Mouse (Mus musculus): ENCODE data around the gene Tcf20.

The Tcf20 gene

DNA sequence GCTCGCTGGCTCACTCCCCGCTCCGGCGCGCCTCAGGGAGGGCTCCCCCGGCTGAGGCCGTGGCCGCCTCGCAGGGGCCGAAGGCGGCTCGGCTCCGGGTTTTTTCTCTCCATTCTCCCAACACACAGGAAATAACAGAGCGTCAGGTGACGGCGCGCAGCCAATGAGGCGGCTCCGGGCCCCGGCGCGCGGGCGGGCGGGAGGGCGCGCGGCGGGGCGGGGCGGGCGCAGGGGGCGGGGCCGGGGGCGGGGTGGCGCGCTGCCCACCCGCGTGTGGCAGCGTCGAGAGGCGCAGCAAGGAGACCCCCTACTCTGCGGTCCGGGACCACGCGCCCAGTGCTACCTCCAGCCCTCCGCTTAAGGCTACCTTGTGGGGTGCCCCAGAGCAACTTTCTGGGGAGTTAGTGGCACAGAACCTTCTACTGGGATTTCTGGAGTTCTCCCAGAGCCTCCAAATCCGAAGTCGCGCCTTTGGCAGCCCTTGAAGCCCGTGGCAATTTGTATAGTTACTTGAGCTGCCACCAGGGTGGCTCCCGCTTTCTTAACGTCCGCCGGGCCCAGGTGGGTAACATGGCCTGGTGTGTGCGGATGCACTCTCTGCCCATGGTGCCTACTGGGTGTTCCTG is 87.9 kb downstream of the Tcf20 start:
- Histone ChIP-seq H3K9me3 (ENCODE audit: low read length) (no peaks in the 10 kb centered on the region), H3K4me3 (replicated peaks; ENCODE audit: low read length) (peak overlapping the region; percentile 97), H3K27me3 (ENCODE audit: insufficient read depth, low read length) (no peaks in the 10 kb centered on the region), H3K36me3 (ENCODE audit: insufficient read depth, low read length) (peaks cover 23% of the 10 kb centered on the region), H3K4me1 (replicated peaks; ENCODE audit: low read depth, low read length) (peaks cover 86% of the 10 kb centered on the region)
- TF ChIP-seq CTCF (conservative IDR thresholded peaks at IDR 0.05; ENCODE audit: low read length) (no peak), NANOG (IDR thresholded peaks at IDR 0.05; ENCODE audit: borderline replicate concordance, low read length) (no peak), POU5F1 (IDR thresholded peaks at IDR 0.05; ENCODE audit: borderline replicate concordance, low read length) (no peak)

DNA sequence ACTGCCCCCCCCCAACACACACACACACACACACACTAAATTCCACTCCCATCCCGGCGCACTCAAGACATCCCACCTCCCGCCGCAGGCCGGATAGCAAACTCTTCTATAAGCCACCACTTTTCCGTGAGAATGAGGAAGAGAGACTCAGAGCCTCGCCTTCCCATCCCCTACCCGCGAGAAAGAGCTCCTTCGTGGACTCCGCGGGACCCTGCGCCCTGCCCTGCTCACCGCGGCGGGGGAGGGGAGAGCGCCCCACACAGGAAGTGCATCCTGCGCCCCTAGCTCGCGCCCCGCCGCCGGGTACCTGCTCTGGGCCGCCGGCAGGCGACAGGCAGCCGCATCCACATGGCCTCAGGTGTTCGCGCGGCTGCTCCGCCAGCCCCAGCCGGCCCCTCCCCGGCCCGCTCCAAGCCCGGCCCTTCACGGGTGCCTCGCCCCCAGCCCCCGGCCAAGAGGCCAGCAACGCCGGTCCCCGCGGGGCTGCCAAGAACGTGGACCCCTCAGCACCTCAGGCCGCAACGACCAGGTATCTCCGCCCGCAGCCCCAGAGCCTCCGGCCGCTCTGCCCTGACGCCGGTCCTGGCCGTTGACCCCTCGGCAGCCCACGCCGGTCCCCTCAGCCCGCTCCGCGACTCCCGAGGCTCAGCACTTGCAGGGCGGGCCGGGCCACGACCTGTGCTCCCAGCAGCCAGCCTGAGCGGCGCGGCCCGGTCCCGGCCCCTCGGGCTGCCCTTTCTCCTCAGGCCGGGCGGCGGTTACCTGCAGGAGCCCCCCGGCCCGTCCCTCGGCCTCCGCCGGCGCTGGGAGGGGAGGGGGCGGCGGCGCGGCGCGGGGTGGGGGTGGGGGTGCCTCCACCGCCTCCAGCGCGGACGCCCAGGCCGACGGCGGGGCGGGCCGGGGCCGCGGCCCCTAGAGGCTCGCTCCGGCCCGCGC is 88.7 kb downstream of the Tcf20 start:
- no peaks in the 10 kb centered on the region for H3K9me3 ChIP-seq (ENCODE audit: low read length)
- TF ChIP-seq CTCF (conservative IDR thresholded peaks at IDR 0.05; ENCODE audit: low read length), result no peak
- no peak for TF ChIP-seq POU5F1 (IDR thresholded peaks at IDR 0.05; ENCODE audit: borderline replicate concordance, low read length)
- TF ChIP-seq NANOG (IDR thresholded peaks at IDR 0.05; ENCODE audit: borderline replicate concordance, low read length), result no peak
- peaks cover 83% of the 10 kb centered on the region for H3K4me1 ChIP-seq (replicated peaks; ENCODE audit: low read depth, low read length)
- peak overlapping the region; percentile 97 for H3K4me3 ChIP-seq (replicated peaks; ENCODE audit: low read length)
- H3K27me3 ChIP-seq (ENCODE audit: insufficient read depth, low read length), result no peaks in the 10 kb centered on the region
- H3K36me3 ChIP-seq (ENCODE audit: insufficient read depth, low read length), result peaks cover 23% of the 10 kb centered on the region

- Histone ChIP-seq H3K4me1 (replicated peaks; ENCODE audit: low read depth, low read length) (peaks cover 79% of the 10 kb centered on the region), H3K4me3 (replicated peaks; ENCODE audit: low read length) (peak overlapping the region; percentile 97), H3K27me3 (ENCODE audit: insufficient read depth, low read length) (no peaks in the 10 kb centered on the region), H3K9me3 (ENCODE audit: low read length) (no peaks in the 10 kb centered on the region), H3K36me3 (ENCODE audit: insufficient read depth, low read length) (peaks cover 17% of the 10 kb centered on the region)
- TF ChIP-seq NANOG (IDR thresholded peaks at IDR 0.05; ENCODE audit: borderline replicate concordance, low read length) (no peak), POU5F1 (IDR thresholded peaks at IDR 0.05; ENCODE audit: borderline replicate concordance, low read length) (no peak), CTCF (conservative IDR thresholded peaks at IDR 0.05; ENCODE audit: low read length) (no peak)
Observed at GRCm38 (mm10) chr15:82898141-82898739, 89.4 kb downstream of the Tcf20 start.

DNA sequence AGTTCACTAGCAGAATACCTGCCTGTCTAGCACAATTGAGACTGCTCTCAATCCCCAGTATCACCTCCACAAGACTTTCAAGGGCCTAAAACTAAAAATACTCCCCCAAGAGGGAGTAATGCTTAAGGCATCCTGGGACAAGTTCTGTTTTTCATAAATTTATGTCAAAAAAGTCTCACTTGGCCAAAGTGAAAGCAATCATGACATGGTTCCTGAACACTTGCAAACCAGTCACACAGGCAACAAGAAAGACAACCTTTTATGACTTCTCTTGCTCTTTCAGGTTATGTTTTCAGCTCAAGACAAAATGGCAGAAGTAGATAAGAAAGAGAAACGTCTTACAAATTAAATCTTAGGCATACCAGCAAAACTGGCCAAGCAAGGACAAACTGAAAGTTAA is 91.3 kb downstream of the Tcf20 start:
- peaks cover 17% of the 10 kb centered on the region for H3K36me3 ChIP-seq (ENCODE audit: insufficient read depth, low read length)
- no peaks in the 10 kb centered on the region for H3K9me3 ChIP-seq (ENCODE audit: low read length)

GRCm38 (mm10) chr15:82890470-82890869 is 97.2 kb downstream of the Tcf20 start:
- TF ChIP-seq POU5F1 (IDR thresholded peaks at IDR 0.05; ENCODE audit: borderline replicate concordance, low read length) (no peak), NANOG (IDR thresholded peaks at IDR 0.05; ENCODE audit: borderline replicate concordance, low read length) (no peak), CTCF (conservative IDR thresholded peaks at IDR 0.05; ENCODE audit: low read length) (no peak)

More for the DNA sequence above, 91.3 kb downstream of the Tcf20 start:
- TF ChIP-seq CTCF (conservative IDR thresholded peaks at IDR 0.05; ENCODE audit: low read length), result no peak
- no peak for TF ChIP-seq NANOG (IDR thresholded peaks at IDR 0.05; ENCODE audit: borderline replicate concordance, low read length)
- no peak for TF ChIP-seq POU5F1 (IDR thresholded peaks at IDR 0.05; ENCODE audit: borderline replicate concordance, low read length)
- peaks cover 68% of the 10 kb centered on the region for H3K4me1 ChIP-seq (replicated peaks; ENCODE audit: low read depth, low read length)
- no peaks in the 10 kb centered on the region for H3K27me3 ChIP-seq (ENCODE audit: insufficient read depth, low read length)
- H3K4me3 ChIP-seq (replicated peaks; ENCODE audit: low read length), result no peak overlapping the region

GRCm38 (mm10) chr15:82889426-82889825 is 98.2 kb downstream of the Tcf20 start:
- Histone ChIP-seq H3K36me3 (ENCODE audit: insufficient read depth, low read length) (peaks cover 16% of the 10 kb centered on the region), H3K9me3 (ENCODE audit: low read length) (no peaks in the 10 kb centered on the region), H3K4me3 (replicated peaks; ENCODE audit: low read length) (no peak overlapping the region), H3K27me3 (ENCODE audit: insufficient read depth, low read length) (no peaks in the 10 kb centered on the region), H3K4me1 (replicated peaks; ENCODE audit: low read depth, low read length) (peaks cover 41% of the 10 kb centered on the region)
- TF ChIP-seq POU5F1 (IDR thresholded peaks at IDR 0.05; ENCODE audit: borderline replicate concordance, low read length), result no peak
- TF ChIP-seq CTCF (conservative IDR thresholded peaks at IDR 0.05; ENCODE audit: low read length), result no peak
- no peak for TF ChIP-seq NANOG (IDR thresholded peaks at IDR 0.05; ENCODE audit: borderline replicate concordance, low read length)

More at GRCm38 (mm10) chr15:82890470-82890869, 97.2 kb downstream of the Tcf20 start:
- Histone ChIP-seq H3K9me3 (ENCODE audit: low read length) (no peaks in the 10 kb centered on the region), H3K36me3 (ENCODE audit: insufficient read depth, low read length) (peaks cover 15% of the 10 kb centered on the region), H3K4me3 (replicated peaks; ENCODE audit: low read length) (no peak overlapping the region), H3K4me1 (replicated peaks; ENCODE audit: low read depth, low read length) (peaks cover 49% of the 10 kb centered on the region), H3K27me3 (ENCODE audit: insufficient read depth, low read length) (no peaks in the 10 kb centered on the region)

DNA sequence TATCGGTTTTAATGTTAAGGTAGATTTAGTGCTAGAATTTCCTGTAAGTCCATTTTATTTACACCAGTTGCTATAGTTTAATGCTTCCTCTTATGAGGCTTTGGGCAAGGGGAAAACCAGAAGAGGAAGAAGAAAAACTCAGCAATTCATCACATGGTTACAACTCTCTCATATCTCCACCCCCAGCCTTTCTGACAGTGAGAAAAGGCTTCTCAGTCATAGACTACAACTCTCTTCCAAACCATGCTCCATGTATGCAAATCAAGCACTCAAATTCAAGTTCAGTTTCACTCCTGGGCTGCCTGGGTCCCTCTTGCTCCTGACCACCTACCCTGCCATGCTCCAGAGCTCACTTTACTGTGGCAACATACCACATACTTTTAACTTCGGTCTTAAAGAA is 99.2 kb downstream of the Tcf20 start:
- H3K4me1 ChIP-seq (replicated peaks; ENCODE audit: low read depth, low read length), result peaks cover 36% of the 10 kb centered on the region
- TF ChIP-seq NANOG (IDR thresholded peaks at IDR 0.05; ENCODE audit: borderline replicate concordance, low read length), result no peak
- TF ChIP-seq POU5F1 (IDR thresholded peaks at IDR 0.05; ENCODE audit: borderline replicate concordance, low read length), result no peak
- no peak for TF ChIP-seq CTCF (conservative IDR thresholded peaks at IDR 0.05; ENCODE audit: low read length)
- H3K4me3 ChIP-seq (replicated peaks; ENCODE audit: low read length), result no peak overlapping the region
- H3K27me3 ChIP-seq (ENCODE audit: insufficient read depth, low read length), result no peaks in the 10 kb centered on the region
- H3K9me3 ChIP-seq (ENCODE audit: low read length), result no peaks in the 10 kb centered on the region
- peaks cover 18% of the 10 kb centered on the region for H3K36me3 ChIP-seq (ENCODE audit: insufficient read depth, low read length)

DNA sequence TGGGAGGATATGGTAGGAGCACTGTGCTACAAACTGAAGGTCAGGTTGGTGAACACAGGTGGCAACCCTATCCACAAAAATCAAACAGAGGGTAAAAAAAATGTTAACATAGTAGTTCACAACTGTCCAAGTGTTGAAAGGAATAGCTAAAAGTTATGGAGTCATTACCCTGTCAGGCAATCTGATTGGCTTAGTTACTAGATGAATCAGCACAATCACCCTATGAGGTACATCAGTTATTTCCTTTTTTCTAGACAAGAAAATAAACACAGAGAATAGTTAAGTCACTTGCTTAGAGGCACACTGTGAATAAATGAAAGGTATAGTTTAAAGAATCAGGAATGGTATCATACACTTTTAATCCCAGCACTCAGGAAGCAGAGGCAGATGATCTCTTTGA is 110.4 kb downstream of the Tcf20 start:
- TF ChIP-seq CTCF (conservative IDR thresholded peaks at IDR 0.05; ENCODE audit: low read length) (no peak), NANOG (IDR thresholded peaks at IDR 0.05; ENCODE audit: borderline replicate concordance, low read length) (no peak), POU5F1 (IDR thresholded peaks at IDR 0.05; ENCODE audit: borderline replicate concordance, low read length) (no peak)
- Histone ChIP-seq H3K4me1 (replicated peaks; ENCODE audit: low read depth, low read length) (peaks cover 61% of the 10 kb centered on the region), H3K9me3 (ENCODE audit: low read length) (no peaks in the 10 kb centered on the region), H3K36me3 (ENCODE audit: insufficient read depth, low read length) (no peaks in the 10 kb centered on the region), H3K27me3 (ENCODE audit: insufficient read depth, low read length) (no peaks in the 10 kb centered on the region), H3K4me3 (replicated peaks; ENCODE audit: low read length) (no peak overlapping the region)
